Mouse (Mus musculus) kidney, postnatal 0 days (tissue): ENCODE measurements at regions not wholly inside any gene's neighbourhood (a gene's known extent, or its start where the extent isn't known, plus 50 kb on each side); places are given as distances from the start of the nearest gene placed in this dataset.
A peak's percentile ranks its signal among the peaks of the same experiment; 100 is the strongest.

Experiments
- ATAC-seq: fragments of 200-750 bp; cut with Nextera tagmentation; replicated peaks from 2 replicates; pipeline ENCODE4 v1.8.0; 2017; ENCODE audit warnings: low read depth, moderate number of reproducible peaks, moderate TSS enrichment, moderate library complexity; ENCODE audit not compliant: low FRiP score
- DNase-seq: peaks from one replicate; pipeline ENCODE4 v3.0.0-alpha.2; 2016; ENCODE audit warnings: low spot score
- H3K27ac ChIP-seq: fragments of 300-500 bp; sonication (generic); 2 replicates; pipeline ENCODE4 v1.5.1; 2014; ENCODE audit warnings: mild to moderate bottlenecking
- H3K27me3 ChIP-seq: fragments of 300-500 bp; sonication (generic); 2 replicates; pipeline ENCODE4 v1.6.1; 2014; ENCODE audit warnings: low read length, mixed read lengths; ENCODE audit not compliant: insufficient read depth
- H3K36me3 ChIP-seq: fragments of 300-500 bp; sonication (generic); 2 replicates; pipeline ENCODE4 v1.6.1; 2014; ENCODE audit warnings: low read length, mixed read lengths; ENCODE audit not compliant: insufficient read depth
- H3K4me1 ChIP-seq: fragments of 300-500 bp; sonication (generic); replicated peaks from 2 replicates; pipeline ENCODE4 v1.6.1; 2014; ENCODE audit warnings: antibody characterized with exemption, low read length, mixed read lengths; ENCODE audit not compliant: insufficient read depth
- H3K4me2 ChIP-seq: fragments of 300-500 bp; sonication (generic); 2 replicates; pipeline ENCODE4 v1.6.1; 2014; ENCODE audit warnings: mild to moderate bottlenecking, low read length, moderate library complexity, mixed read lengths
- H3K4me3 ChIP-seq: fragments of 300-500 bp; sonication (generic); replicated peaks from 2 replicates; pipeline ENCODE4 v1.5.1; 2014; ENCODE audit warnings: low read depth, low read length
- H3K9ac ChIP-seq: fragments of 300-500 bp; sonication (generic); 2 replicates; pipeline ENCODE4 v1.6.1; 2014; ENCODE audit warnings: low read depth, low read length
- H3K9me3 ChIP-seq: fragments of 300-500 bp; sonication (generic); replicated peaks from 2 replicates; pipeline ENCODE4 v1.6.1; 2016; ENCODE audit warnings: low read length, inconsistent platforms, mixed read lengths
- CTCF ChIP-seq: IDR thresholded peaks from 2 replicates; pipeline ENCODE4 v1.5.1; 2016; ENCODE audit warnings: antibody characterized with exemption, low read depth, mild to moderate bottlenecking, moderate library complexity
- WGBS: fragments of 180-500 bp; shearing (Covaris S2); extraction: QIAGEN DNeasy Blood & Tissue Kit; methylation state at CpG from one replicate; pipeline ENCODE4 v1.1.7; 2014; 5-methylcytosine and 5-hydroxymethylcytosine counted together

GRCm38 (mm10) chr5:58184616-58185015 is 466.8 kb downstream of the Pcdh7 start:
- H3K27me3 ChIP-seq = no peaks in the 10 kb centered on the region
- no peak overlapping the region for H3K4me3 ChIP-seq
- TF ChIP-seq CTCF = no peak

GRCm38 (mm10) chr5:58207527-58207926 is 489.8 kb downstream of the Pcdh7 start:
- no peak for TF ChIP-seq CTCF
- no peaks in the 10 kb centered on the region for H3K9me3 ChIP-seq
- H3K9ac ChIP-seq = no peak overlapping the region
- H3K4me3 ChIP-seq = no peak overlapping the region
- H3K27ac ChIP-seq = no peak overlapping the region
- no peaks in the 10 kb centered on the region for H3K36me3 ChIP-seq
- no peaks in the 10 kb centered on the region for H3K27me3 ChIP-seq
- H3K4me1 ChIP-seq = no peaks in the 10 kb centered on the region
- no peak overlapping the region for H3K4me2 ChIP-seq
- ATAC-seq (no peak; the same call in 1 of the 2 replicates), DNase-seq (peak; percentile 62)

More at GRCm38 (mm10) chr5:58184616-58185015, 466.8 kb downstream of the Pcdh7 start:
- no peaks in the 10 kb centered on the region for H3K36me3 ChIP-seq
- no peak overlapping the region for H3K27ac ChIP-seq
- H3K9ac ChIP-seq = no peak overlapping the region
- H3K4me2 ChIP-seq = no peak overlapping the region
- DNase-seq = no peak
- no peak for ATAC-seq
- H3K9me3 ChIP-seq = no peaks in the 10 kb centered on the region
- H3K4me1 ChIP-seq = no peaks in the 10 kb centered on the region

- no peak overlapping the region for H3K27ac ChIP-seq
- H3K4me2 ChIP-seq = no peak overlapping the region
- DNase-seq (no peak), ATAC-seq (no peak)
- no peaks in the 10 kb centered on the region for H3K27me3 ChIP-seq
- H3K4me3 ChIP-seq = no peak overlapping the region
- H3K36me3 ChIP-seq = no peaks in the 10 kb centered on the region
- H3K9me3 ChIP-seq = no peaks in the 10 kb centered on the region
- 87% methylated on average over 4 of the region's 4 CpGs for WGBS
- no peak for TF ChIP-seq CTCF
- no peak overlapping the region for H3K9ac ChIP-seq
- H3K4me1 ChIP-seq = no peaks in the 10 kb centered on the region
Observed at GRCm38 (mm10) chr5:58227137-58227536, 509.4 kb downstream of the Pcdh7 start.

GRCm38 (mm10) chr5:58228726-58229125 is 511.0 kb downstream of the Pcdh7 start:
- Histone ChIP-seq H3K9ac (no peak overlapping the region), H3K9me3 (no peaks in the 10 kb centered on the region), H3K36me3 (no peaks in the 10 kb centered on the region), H3K27ac (no peak overlapping the region), H3K27me3 (no peaks in the 10 kb centered on the region), H3K4me3 (no peak overlapping the region), H3K4me1 (no peaks in the 10 kb centered on the region), H3K4me2 (no peak overlapping the region)
- ATAC-seq (no peak), DNase-seq (peak; percentile 16)
- WGBS = 24% methylated on average over 3 of the region's 3 CpGs
- TF ChIP-seq CTCF = no peak
